Mouse (Mus musculus) gastrocnemius, postnatal 4 days (tissue): ENCODE data around the gene Gon7. TPM values are rescaled to one million over a fixed set of nuclear protein-coding genes. Genes with fewer than 3 reads are reported as not detected.

ENCODE experiments used
- DNase-seq, 2 experiments: peaks; one replicate each; pipeline ENCODE4 v3.0.0; 2021 to 2022; ENCODE audit warnings: low spot score in 2 of 2, mixed read lengths in 2 of 2
- total RNA-seq, 2 experiments: library from RNA; stranded (reverse); gene quantifications; 2 replicates each; pipeline ENCODE4 v1.2.3; 2021

Gene Gon7
- total RNA-seq, 2 experiments from 2014 or later = 9.5 to 10.9 TPM

- peak; percentile 71 to 87 for DNase-seq
Observed at GRCm38 (mm10) chr12:102743589-102744574, 13.7 kb downstream of the Gon7 start, which contains the start of the genes Moap1 and Tmem251. Moap1 (minus strand) TSS chr12:102743661. Tmem251 (plus strand) TSS chr12:102743762.

GRCm38 (mm10) chr12:102743036-102743588 lies 14.5 kb downstream of the Gon7 start:
- no peak for DNase-seq

- no peak for DNase-seq
Observed at GRCm38 (mm10) chr12:102742056-102742455, 15.5 kb downstream of the Gon7 start.

GRCm38 (mm10) chr12:102740285-102740684 lies 17.3 kb downstream of the Gon7 start:
- DNase-seq = no peak

GRCm38 (mm10) chr12:102739096-102739495 lies 18.5 kb downstream of the Gon7 start:
- DNase-seq = no peak

GRCm38 (mm10) chr12:102733381-102733780 lies 24.2 kb downstream of the Gon7 start:
- DNase-seq = peak in 1 of 2 experiments; percentile 63

- no peak for DNase-seq
Observed at GRCm38 (mm10) chr12:102730798-102731619, 26.6 kb downstream of the Gon7 start.

- peak in 1 of 2 experiments; percentile 46 for DNase-seq
Observed at GRCm38 (mm10) chr12:102729855-102730797, 27.5 kb downstream of the Gon7 start.

- no peak for DNase-seq
Observed at GRCm38 (mm10) chr12:102725761-102726175, 31.8 kb downstream of the Gon7 start.

GRCm38 (mm10) chr12:102725146-102725545 lies 32.5 kb downstream of the Gon7 start:
- DNase-seq = no peak

GRCm38 (mm10) chr12:102723861-102724260 lies 33.7 kb downstream of the Gon7 start:
- no peak for DNase-seq

GRCm38 (mm10) chr12:102722966-102723365 lies 34.6 kb downstream of the Gon7 start:
- no peak for DNase-seq

GRCm38 (mm10) chr12:102722451-102722850 lies 35.2 kb downstream of the Gon7 start:
- no peak for DNase-seq

- no peak for DNase-seq
Observed at GRCm38 (mm10) chr12:102719552-102720315, 37.9 kb downstream of the Gon7 start.

- no peak for DNase-seq
Observed at GRCm38 (mm10) chr12:102714654-102715395, 42.8 kb downstream of the Gon7 start.

- DNase-seq = no peak
Observed at GRCm38 (mm10) chr12:102714116-102714515, 43.5 kb downstream of the Gon7 start.

GRCm38 (mm10) chr12:102713153-102713865 lies 44.3 kb downstream of the Gon7 start:
- DNase-seq = no peak

- no peak for DNase-seq
Observed at GRCm38 (mm10) chr12:102710851-102711375, 46.7 kb downstream of the Gon7 start.
